Mouse (Mus musculus) urinary bladder, postnatal 25 days (tissue): ENCODE measurements around the gene Grhl1.
A peak's percentile ranks its signal among the peaks of the same experiment; 100 is the strongest.
"Not testable (repeated sequence)": the region's sequence is repeated elsewhere in the genome, so short reads cannot be mapped to it uniquely, and the experiment has no call there.

Source experiments
- DNase-seq: peaks from one replicate; pipeline ENCODE4 v3.0.0; 2022; ENCODE audit warnings: low spot score

Gene Grhl1

GRCm38 (mm10) chr12:24592055-24592454 lies 20.0 kb downstream of the Grhl1 start:
- DNase-seq, result no peak

GRCm38 (mm10) chr12:24592956-24593672 lies 21.0 kb downstream of the Grhl1 start:
- DNase-seq, result peak; percentile 65

- no peak for DNase-seq
Measured at GRCm38 (mm10) chr12:24597376-24597775, 25.3 kb downstream of the Grhl1 start.

DNA sequence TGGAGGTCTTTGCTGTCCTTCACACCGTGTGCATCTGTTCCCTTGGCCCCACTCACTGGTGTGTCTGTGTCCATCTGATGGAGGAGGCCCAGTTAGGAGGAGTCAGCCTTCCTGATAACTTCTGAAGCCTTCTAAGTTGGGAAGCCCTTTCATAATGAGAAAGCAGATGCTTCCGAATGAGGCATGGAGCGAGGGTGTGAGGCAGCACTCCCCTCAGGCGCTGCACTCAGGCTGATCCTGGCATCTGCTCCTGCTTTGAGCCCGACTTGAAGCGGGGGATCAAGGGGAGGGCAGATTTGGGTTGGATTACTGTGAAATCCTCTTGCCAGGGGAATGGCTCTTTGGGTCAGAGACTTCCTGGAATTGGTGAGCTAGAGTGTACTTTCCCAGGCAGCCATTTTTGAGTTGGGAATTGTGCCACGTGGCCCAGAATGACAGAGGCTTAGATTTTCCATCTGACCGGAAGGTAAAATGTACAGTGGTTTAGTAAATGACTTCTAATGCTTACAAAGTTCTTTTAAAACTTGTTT lies 27.3 kb downstream of the Grhl1 start:
- DNase-seq, result no peak

- no peak for DNase-seq
Measured at GRCm38 (mm10) chr12:24600074-24600473, 28.0 kb downstream of the Grhl1 start.

GRCm38 (mm10) chr12:24600806-24601205 lies 28.7 kb downstream of the Grhl1 start:
- DNase-seq, result peak; percentile 58

GRCm38 (mm10) chr12:24603266-24603665 lies 31.2 kb downstream of the Grhl1 start:
- peak; percentile 71 for DNase-seq

DNA sequence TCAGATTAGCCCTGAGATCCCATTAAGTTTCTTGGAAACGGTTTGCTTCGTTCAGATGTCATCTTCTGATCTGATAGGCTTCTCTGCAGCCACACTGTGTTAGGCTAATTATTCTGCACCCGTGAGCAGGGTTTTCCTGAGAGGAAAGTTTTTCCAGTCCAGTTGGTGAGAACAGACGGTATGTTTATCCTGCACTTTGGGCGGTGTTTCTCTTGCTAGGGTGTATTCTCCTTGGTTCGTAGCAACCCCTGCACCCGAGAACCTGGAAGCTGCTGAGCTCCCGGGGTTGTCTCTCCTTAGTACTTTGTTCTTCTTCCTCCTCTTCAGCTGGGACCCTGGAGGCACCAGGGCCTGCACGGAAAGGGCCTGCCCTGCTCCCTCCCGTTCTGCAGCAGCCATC lies 34.1 kb downstream of the Grhl1 start:
- DNase-seq, result no peak

GRCm38 (mm10) chr12:24612591-24612990 lies 40.5 kb downstream of the Grhl1 start:
- no peak for DNase-seq

- no peak for DNase-seq
Measured at GRCm38 (mm10) chr12:24614452-24615075, 42.5 kb downstream of the Grhl1 start.

- DNase-seq, result no peak
Measured at GRCm38 (mm10) chr12:24615140-24615539, 43.1 kb downstream of the Grhl1 start.

- DNase-seq, result no peak
Measured at GRCm38 (mm10) chr12:24619436-24619835, 47.4 kb downstream of the Grhl1 start.

DNA sequence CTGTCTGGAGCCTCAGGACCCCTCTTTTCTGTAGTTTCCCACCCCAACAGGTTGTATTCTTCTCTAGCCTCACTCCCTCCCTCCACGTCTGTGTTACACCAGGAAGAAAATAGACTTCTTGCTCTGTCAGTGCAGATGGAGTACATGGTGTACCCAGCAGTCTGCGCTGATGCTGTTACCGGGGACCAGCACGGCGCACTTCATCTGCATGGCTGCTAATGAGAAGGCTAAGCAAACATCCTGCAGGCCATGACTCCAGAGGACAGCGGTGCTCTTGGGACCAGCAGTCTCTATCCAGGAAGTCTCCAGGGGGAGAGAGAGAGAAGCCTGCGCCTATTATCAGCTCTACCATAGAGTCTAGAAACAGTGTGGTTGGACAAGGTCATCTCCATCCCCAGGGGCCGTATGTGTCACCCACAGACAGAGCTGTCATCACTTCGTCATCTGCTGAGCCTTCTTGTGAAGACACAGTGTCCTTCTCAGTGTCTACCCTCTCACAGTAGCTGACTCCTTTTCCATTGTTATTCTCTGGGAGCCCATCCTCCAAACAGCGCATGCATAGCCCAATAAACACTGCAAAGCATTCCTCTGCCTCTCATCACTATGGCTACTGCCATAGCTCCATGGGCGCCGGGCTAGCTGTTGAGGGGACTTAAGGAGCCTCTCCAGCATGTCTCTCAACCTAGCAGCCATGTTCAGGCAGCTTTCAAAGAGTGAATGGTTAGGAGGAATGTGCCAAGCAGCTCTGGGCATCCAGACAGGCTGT lies 51.6 kb downstream of the Grhl1 start:
- no peak for DNase-seq

DNA sequence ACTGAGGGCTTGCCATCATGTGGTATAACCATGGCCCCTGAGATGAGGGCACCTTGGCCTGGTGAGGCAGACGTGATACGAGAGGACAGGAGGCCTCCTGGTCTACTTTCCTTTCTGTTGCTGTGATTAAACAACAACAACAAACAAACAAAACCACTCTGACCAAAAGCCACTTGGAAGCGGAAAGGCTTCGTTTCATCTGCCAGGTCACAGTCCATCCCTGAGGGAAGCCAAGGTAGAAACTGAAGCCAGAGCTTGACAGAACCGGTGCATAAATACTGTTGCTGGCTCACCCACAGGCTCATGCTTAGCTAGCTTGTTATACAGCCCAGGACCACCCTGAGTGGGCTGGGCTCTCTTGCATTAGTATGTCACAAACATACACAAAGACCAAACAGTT lies 54.3 kb downstream of the Grhl1 start:
- no peak for DNase-seq

DNA sequence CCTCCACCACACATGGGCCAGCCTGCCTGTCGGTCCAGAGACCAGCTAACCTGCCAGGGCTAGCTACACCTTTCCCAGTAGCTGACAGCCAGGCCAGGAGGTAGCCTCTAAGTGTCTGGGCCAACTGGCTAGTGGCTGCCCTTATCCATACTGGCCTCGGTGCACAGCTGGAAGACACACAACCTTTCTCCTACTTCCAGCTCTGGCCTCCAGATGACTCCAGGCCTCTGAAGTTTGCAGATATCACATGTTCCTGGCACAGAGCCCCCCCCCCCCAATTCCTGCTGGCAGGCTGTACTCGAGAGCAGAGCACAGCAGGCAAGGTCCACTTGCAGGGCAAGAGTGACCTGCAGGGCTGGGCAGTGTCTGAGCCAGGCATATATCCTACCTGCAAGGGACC lies 55.1 kb downstream of the Grhl1 start:
- DNase-seq, result no peak

- DNase-seq, result no peak
Measured at GRCm38 (mm10) chr12:24630220-24630619, 58.1 kb downstream of the Grhl1 start.

DNA sequence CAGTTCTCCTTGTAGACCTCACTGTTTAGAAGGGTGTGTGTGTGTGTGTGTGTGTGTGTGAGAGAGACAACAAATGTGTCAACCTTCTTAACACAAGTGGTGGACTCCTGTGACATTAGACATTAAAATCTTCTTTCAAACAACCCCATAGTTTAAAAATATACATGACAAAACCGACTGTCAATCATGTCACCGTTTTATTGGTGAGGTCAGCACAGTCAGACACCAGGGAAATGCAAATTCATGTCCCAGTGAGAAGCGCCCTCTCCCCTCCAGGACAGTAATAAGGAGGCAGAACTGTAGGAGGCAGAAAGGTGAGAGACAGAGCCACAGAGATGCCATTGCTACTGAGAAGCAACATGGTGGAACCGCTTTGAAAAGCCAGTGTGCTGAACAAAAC lies 60.3 kb downstream of the Grhl1 start:
- DNase-seq, result no peak

DNA sequence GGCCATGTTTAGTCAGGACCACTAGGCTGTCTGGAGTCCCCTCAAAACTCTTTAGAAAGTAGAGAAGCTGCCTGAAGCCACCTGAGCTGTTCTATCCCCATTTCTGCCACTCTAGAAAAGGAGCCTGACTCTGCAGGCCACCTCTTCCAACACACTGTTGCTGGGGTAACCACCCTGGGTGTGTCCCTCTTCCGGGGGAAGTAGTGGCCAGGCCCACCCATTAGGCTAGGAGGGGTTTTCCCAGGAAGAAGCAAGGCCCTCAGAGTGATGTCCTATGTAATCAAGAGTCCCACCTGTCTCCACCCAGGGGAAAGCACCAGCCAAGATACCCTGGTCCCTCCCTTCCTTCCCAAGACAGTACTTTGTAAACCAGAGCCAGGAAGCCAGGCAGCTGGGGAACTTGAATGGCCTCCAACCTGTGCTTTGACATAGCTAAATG lies 61.7 kb downstream of the Grhl1 start:
- DNase-seq, result no peak

- DNase-seq, result no peak
Measured at GRCm38 (mm10) chr12:24634212-24634611, 62.1 kb downstream of the Grhl1 start.

- no peak for DNase-seq
Measured at GRCm38 (mm10) chr12:24634648-24635047, 62.6 kb downstream of the Grhl1 start.

GRCm38 (mm10) chr12:24638787-24639186 lies 66.7 kb downstream of the Grhl1 start:
- DNase-seq, result not testable (repeated sequence)

- DNase-seq, result peak; percentile 38
Measured at GRCm38 (mm10) chr12:24642370-24642802, 70.3 kb downstream of the Grhl1 start.

DNA sequence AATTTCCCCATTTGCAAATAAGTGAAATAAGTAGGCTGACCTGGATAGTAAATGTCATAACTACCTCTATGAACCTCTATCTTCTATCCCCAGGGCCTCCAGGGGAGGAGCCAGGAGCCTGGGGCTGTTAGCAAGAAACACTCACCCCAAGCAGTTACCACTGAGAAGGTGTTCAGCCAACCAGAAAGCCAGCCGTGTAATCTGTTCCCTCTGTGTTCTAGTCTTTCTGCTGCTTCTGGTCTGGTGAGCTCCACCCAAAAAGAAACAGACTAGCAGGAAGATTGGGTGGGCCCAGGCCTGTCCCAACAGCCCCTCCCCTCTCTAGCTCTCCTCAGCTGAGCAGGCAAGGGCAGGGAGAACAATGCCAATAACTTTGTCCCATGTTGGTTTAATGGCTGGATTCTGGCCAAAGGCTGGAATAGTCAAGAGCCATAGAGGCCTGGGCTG lies 72.1 kb downstream of the Grhl1 start:
- no peak for DNase-seq
